Mouse (Mus musculus): ENCODE data around the gene Ccdc3. TPM values are rescaled to one million over a fixed set of nuclear protein-coding genes. Genes with fewer than 3 reads are reported as not detected.
"Not testable (repeated sequence)": the region's sequence is repeated elsewhere in the genome, so short reads cannot be mapped to it uniquely, and the experiment has no call there.

Gene Ccdc3
- polyA plus RNA-seq, 1 experiment = 0.20 TPM

DNA sequence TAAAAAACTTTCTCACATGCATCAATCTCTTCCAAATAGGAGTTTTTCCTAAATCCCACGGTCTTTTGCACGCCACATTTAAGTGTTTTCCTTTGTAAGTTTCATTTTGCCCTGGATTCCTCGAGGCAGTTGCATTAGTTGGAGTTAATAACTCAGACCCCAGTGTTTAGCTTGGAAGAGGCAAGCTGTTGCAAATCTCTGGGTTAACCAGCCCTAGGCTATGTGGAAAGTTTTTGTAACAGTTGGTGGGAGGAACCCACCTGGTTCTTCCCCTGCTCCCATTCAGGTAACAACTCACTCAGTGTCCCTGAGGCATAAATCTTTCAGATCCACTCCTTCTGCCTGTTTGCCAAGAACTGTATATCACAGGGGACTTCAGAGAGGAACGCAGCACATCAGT, 101.9 kb downstream of the Ccdc3 start:
- Histone ChIP-seq H3K4me1 (ENCODE audit: control insufficient read depth, insufficient read depth, low read length) (no peaks in the 10 kb centered on the region), H3K4me3 (ENCODE audit: insufficient read depth, low read length) (no peak overlapping the region), H3K27ac (ENCODE audit: insufficient read depth, low read depth, low read length) (no peak overlapping the region)
- TF ChIP-seq CTCF (IDR thresholded peaks at IDR 0.05; ENCODE audit: low read depth, low read length) (no peak), POLR2A (IDR thresholded peaks at IDR 0.05; ENCODE audit: borderline replicate concordance, low read depth, low read length) (no peak)

DNA sequence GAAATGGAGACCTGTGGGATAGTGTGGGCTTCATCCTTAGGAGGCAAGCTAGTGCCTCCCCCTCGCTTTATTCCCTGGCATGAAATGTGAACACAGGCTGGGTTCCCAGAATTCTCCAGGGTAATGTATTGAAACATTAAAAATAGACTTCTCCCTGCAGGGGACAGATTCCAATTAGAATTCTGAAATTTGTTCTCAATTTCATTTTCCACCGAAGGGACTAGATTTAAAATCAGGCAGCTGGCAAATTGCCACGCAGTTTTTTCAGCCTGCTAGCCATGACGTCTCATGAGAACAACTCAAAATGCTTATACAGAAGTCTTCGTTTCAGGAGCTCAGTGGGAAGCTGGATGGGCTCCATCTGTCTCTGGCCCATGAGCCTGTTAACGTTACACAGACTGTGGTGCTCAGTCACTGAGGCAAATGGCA, 103.9 kb downstream of the Ccdc3 start:
- Histone ChIP-seq H3K27ac (ENCODE audit: insufficient read depth, low read depth, low read length) (no peak overlapping the region), H3K4me1 (ENCODE audit: control insufficient read depth, insufficient read depth, low read length) (no peaks in the 10 kb centered on the region), H3K4me3 (ENCODE audit: insufficient read depth, low read length) (no peak overlapping the region)
- TF ChIP-seq POLR2A (IDR thresholded peaks at IDR 0.05; ENCODE audit: borderline replicate concordance, low read depth, low read length) = no peak

DNA sequence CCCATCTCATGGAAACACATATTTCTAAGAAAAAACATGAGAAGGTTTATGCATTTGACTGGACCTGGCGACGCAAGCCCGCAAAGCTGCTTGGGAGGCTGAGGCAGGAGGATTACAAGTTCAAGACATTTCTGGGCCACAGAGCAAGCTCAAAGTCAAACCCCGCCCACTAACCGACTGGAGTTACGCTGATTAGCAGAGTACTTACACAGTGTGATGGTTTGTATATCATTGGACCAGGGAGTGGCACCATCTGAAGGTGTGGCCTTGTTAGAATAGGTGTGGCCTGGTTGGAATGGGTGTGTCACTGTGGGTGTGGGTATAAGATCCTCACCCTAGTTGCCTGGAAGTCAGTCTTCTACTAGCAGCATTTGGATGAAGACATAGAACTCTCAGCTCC, 111.6 kb downstream of the Ccdc3 start:
- H3K4me3 ChIP-seq (ENCODE audit: insufficient read depth, low read length); H3K27ac ChIP-seq (ENCODE audit: insufficient read depth, low read depth, low read length); H3K4me1 ChIP-seq (ENCODE audit: control insufficient read depth, insufficient read depth, low read length): not testable (repeated sequence)

DNA sequence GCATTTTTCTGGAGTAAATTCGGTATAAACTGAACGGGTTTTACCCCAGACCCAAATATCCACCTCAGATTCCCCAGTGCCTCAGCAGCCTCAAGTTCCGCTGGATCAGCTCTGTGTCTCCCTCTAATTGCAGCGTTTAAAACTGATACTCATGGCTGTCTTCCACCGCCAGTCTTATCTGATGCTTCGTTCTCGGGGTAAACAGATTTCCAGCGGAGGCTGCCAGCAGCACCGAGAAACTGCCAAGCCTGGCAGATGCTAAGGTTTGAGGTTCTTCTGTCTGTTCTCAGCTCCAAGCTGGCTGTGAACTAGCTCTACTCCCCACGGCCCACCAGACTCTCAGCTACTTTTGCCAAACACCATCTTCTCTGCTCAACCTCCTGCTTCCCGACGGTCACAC, 112.4 kb downstream of the Ccdc3 start:
- TF ChIP-seq CTCF (IDR thresholded peaks at IDR 0.05; ENCODE audit: low read depth, low read length) (no peak), POLR2A (IDR thresholded peaks at IDR 0.05; ENCODE audit: borderline replicate concordance, low read depth, low read length) (no peak)
- no peak overlapping the region for H3K27ac ChIP-seq (ENCODE audit: insufficient read depth, low read depth, low read length)
- H3K4me1 ChIP-seq (ENCODE audit: control insufficient read depth, insufficient read depth, low read length) = no peaks in the 10 kb centered on the region
- no peak overlapping the region for H3K4me3 ChIP-seq (ENCODE audit: insufficient read depth, low read length)

DNA sequence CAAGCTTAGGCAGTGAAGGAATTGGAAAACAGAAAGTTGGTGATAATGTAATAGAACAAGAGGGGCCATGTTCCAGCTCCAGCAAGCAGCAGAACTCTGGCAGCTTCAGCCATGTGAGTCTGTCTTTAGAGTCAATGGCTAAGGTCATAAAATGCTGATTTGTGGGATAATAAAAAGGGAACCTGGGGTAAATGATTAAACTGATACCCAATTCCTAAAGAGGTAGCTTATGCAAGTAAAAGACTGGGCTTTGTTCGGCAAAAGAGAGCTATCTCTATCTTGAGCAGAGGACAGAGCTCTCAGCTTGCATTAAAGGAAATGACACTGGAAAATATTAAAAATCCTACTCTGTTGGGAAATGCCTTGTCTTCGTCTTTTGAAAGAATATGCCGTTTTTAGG, 120.7 kb downstream of the Ccdc3 start:
- Histone ChIP-seq H3K27ac (ENCODE audit: insufficient read depth, low read depth, low read length) (no peak overlapping the region), H3K4me1 (ENCODE audit: control insufficient read depth, insufficient read depth, low read length) (no peaks in the 10 kb centered on the region), H3K4me3 (ENCODE audit: insufficient read depth, low read length) (no peak overlapping the region)
- TF ChIP-seq POLR2A (IDR thresholded peaks at IDR 0.05; ENCODE audit: borderline replicate concordance, low read depth, low read length) (no peak), CTCF (IDR thresholded peaks at IDR 0.05; ENCODE audit: low read depth, low read length) (no peak)

DNA sequence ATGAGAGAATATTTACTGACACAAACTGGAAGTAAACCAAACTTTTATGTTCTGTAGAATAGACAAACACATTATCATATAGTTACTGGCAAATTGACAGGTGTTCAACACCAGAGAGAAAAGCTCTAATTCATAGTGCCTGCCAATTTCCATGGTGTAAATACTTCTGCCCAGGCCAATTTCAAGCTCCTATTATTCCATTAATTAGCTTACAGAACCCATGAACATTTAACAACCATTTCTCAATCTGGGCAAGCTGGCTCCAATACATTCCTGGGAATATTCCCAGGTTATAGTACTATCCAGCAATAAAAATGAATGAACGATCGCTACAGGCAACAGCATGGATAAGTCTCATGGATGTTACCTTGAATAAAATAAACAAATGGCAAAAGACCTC, 124.7 kb downstream of the Ccdc3 start:
- H3K4me1 ChIP-seq (ENCODE audit: control insufficient read depth, insufficient read depth, low read length) = no peaks in the 10 kb centered on the region
- H3K4me3 ChIP-seq (ENCODE audit: insufficient read depth, low read length) = no peak overlapping the region
- no peak overlapping the region for H3K27ac ChIP-seq (ENCODE audit: insufficient read depth, low read depth, low read length)
- TF ChIP-seq CTCF (IDR thresholded peaks at IDR 0.05; ENCODE audit: low read depth, low read length) (no peak), POLR2A (IDR thresholded peaks at IDR 0.05; ENCODE audit: borderline replicate concordance, low read depth, low read length) (no peak)

DNA sequence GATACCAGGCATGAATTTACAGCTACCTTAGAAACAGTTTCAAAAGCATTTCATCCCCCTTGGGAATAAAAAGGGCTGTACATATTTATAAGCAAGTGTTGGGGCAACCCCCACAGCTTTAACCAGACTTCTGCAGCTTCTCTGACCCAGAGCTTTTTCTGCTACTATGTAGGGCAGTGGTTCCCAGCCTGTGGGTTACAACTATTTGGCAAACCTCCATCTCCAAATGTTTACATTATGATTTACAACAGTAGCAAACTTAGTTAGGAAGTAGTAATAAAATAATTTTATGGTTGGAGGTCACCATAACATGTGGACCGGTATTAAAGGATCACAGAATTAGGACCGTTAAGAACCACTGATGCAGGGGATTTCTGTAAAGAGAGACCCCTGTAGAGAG, 130.4 kb downstream of the Ccdc3 start:
- no peak overlapping the region for H3K4me3 ChIP-seq (ENCODE audit: insufficient read depth, low read length)
- TF ChIP-seq CTCF (IDR thresholded peaks at IDR 0.05; ENCODE audit: low read depth, low read length) = no peak
- no peak for TF ChIP-seq POLR2A (IDR thresholded peaks at IDR 0.05; ENCODE audit: borderline replicate concordance, low read depth, low read length)
- H3K27ac ChIP-seq (ENCODE audit: insufficient read depth, low read depth, low read length) = no peak overlapping the region
- H3K4me1 ChIP-seq (ENCODE audit: control insufficient read depth, insufficient read depth, low read length) = no peaks in the 10 kb centered on the region

Other genes with a start within 250 kb of the Ccdc3 start
- gene Phyh, start 218.8 kb upstream of the Ccdc3 start, polyA plus RNA-seq (2012; ENCODE audit: insufficient read depth, insufficient read length, missing spikeins) = 52.6 and 64.4 TPM in 2 replicates
- not detected in 2 replicates for gene Ucma, start 161.7 kb upstream of the Ccdc3 start, polyA plus RNA-seq (2012; ENCODE audit: insufficient read depth, insufficient read length, missing spikeins)
- gene Mcm10, start 125.0 kb upstream of the Ccdc3 start, polyA plus RNA-seq (2012; ENCODE audit: insufficient read depth, insufficient read length, missing spikeins) = 13.4 and 13.7 TPM in 2 replicates
- 11.6 and 13.6 TPM in 2 replicates for gene Optn, start 73.7 kb upstream of the Ccdc3 start, polyA plus RNA-seq (2012; ENCODE audit: insufficient read depth, insufficient read length, missing spikeins)

Data from bone marrow macrophage, adult 2 months (primary cell).